Mouse (Mus musculus) forebrain, postnatal 0 days (tissue): ENCODE measurements at regions not wholly inside any gene's neighbourhood (a gene's known extent, or its start where the extent isn't known, plus 50 kb on each side); places are given as distances from the start of the nearest gene placed in this dataset.

ENCODE experiments used
- ATAC-seq: fragments of 200-750 bp; cut with Nextera tagmentation; 2 replicates; pipeline ENCODE4 v1.8.0; 2017; ENCODE audit warnings: mild to moderate bottlenecking, moderate library complexity
- DNase-seq: peaks from one replicate; pipeline ENCODE4 v3.0.0-alpha.2; 2015
- H3K27ac ChIP-seq: fragments of 300-500 bp; sonication (generic); 2 replicates; pipeline ENCODE4 v1.5.1; 2014; ENCODE audit warnings: low read depth, mild to moderate bottlenecking, antibody characterized with exemption, low read length, moderate library complexity, mixed read lengths
- H3K27me3 ChIP-seq: fragments of 300-500 bp; sonication (generic); 2 replicates; pipeline ENCODE4 v1.6.1; 2014; ENCODE audit warnings: mild to moderate bottlenecking, low read length, mixed read lengths; ENCODE audit not compliant: insufficient read depth
- H3K36me3 ChIP-seq: fragments of 300-500 bp; sonication (generic); 2 replicates; pipeline ENCODE4 v1.6.1; 2014; ENCODE audit warnings: mild to moderate bottlenecking, moderate library complexity; ENCODE audit not compliant: insufficient read depth
- H3K4me1 ChIP-seq: fragments of 300-500 bp; sonication (generic); 2 replicates; pipeline ENCODE4 v1.6.1; 2014; ENCODE audit warnings: antibody characterized with exemption; ENCODE audit not compliant: insufficient read depth
- H3K4me2 ChIP-seq: fragments of 300-500 bp; sonication (generic); 2 replicates; pipeline ENCODE4 v1.6.1; 2014; ENCODE audit warnings: low read depth, mild to moderate bottlenecking, moderate library complexity
- H3K4me3 ChIP-seq: fragments of 300-500 bp; sonication (generic); 2 replicates; pipeline ENCODE4 v1.5.1; 2014; ENCODE audit warnings: low read depth, low read length, mixed read lengths
- H3K9ac ChIP-seq: fragments of 300-500 bp; sonication (generic); 2 replicates; pipeline ENCODE4 v1.6.1; 2014; ENCODE audit warnings: mild to moderate bottlenecking
- H3K9me3 ChIP-seq: fragments of 300-500 bp; sonication (generic); 2 replicates; pipeline ENCODE4 v1.6.1; 2016; ENCODE audit warnings: low read length
- CTCF ChIP-seq: sonication (generic); IDR thresholded peaks from 2 replicates; pipeline ENCODE4 v1.5.1; 2016; ENCODE audit warnings: antibody characterized with exemption, control low read depth, low read depth
- WGBS: fragments of 180-500 bp; shearing (Covaris S2); extraction: QIAGEN DNeasy Blood & Tissue Kit; methylation state at CpG from one replicate; pipeline ENCODE4 v1.1.7; 2014; 5-methylcytosine and 5-hydroxymethylcytosine counted together

- Histone ChIP-seq H3K4me3 (no peak overlapping the region), H3K27ac (no peak overlapping the region), H3K36me3 (no peaks in the 10 kb centered on the region), H3K9me3 (no peaks in the 10 kb centered on the region), H3K4me2 (no peak overlapping the region), H3K4me1 (no peaks in the 10 kb centered on the region), H3K27me3 (no peaks in the 10 kb centered on the region), H3K9ac (no peak overlapping the region)
- DNase-seq (peak; percentile 13), ATAC-seq (no peak)
- 11% methylated on average over 7 of the region's 7 CpGs for WGBS
- TF ChIP-seq CTCF: no peak
Measured at GRCm38 (mm10) chr10:92246785-92247448, 475.3 kb downstream of the Nedd1 start.

- no peak overlapping the region for H3K4me2 ChIP-seq
- ATAC-seq: peak; percentile 69
- H3K4me3 ChIP-seq: no peak overlapping the region
- no peaks in the 10 kb centered on the region for H3K27me3 ChIP-seq
- no peak for TF ChIP-seq CTCF
- no peaks in the 10 kb centered on the region for H3K4me1 ChIP-seq
- no peaks in the 10 kb centered on the region for H3K9me3 ChIP-seq
- no peak overlapping the region for H3K9ac ChIP-seq
- no peaks in the 10 kb centered on the region for H3K36me3 ChIP-seq
- DNase-seq: peak; percentile 57
- WGBS: 23% methylated on average over 11 of the region's 11 CpGs
- no peak overlapping the region for H3K27ac ChIP-seq
Measured at GRCm38 (mm10) chr10:92242714-92243440, 479.3 kb downstream of the Nedd1 start.

GRCm38 (mm10) chr10:92237881-92238280 lies 484.3 kb downstream of the Nedd1 start:
- Histone ChIP-seq H3K36me3 (no peaks in the 10 kb centered on the region), H3K9me3 (no peaks in the 10 kb centered on the region), H3K27ac (no peak overlapping the region), H3K4me3 (no peak overlapping the region), H3K9ac (no peak overlapping the region), H3K4me2 (no peak overlapping the region), H3K27me3 (no peaks in the 10 kb centered on the region), H3K4me1 (no peaks in the 10 kb centered on the region)
- TF ChIP-seq CTCF: no peak
- ATAC-seq: no peak
- no peak for DNase-seq
- WGBS: 49% methylated on average over 5 of the region's 5 CpGs

GRCm38 (mm10) chr10:92232081-92232480 lies 490.1 kb downstream of the Nedd1 start:
- Histone ChIP-seq H3K9me3 (no peaks in the 10 kb centered on the region), H3K4me2 (no peak overlapping the region), H3K9ac (no peak overlapping the region), H3K4me1 (no peaks in the 10 kb centered on the region), H3K27me3 (no peaks in the 10 kb centered on the region), H3K4me3 (no peak overlapping the region), H3K36me3 (no peaks in the 10 kb centered on the region), H3K27ac (no peak overlapping the region)
- WGBS: 67% methylated on average over 2 of the region's 2 CpGs
- TF ChIP-seq CTCF: no peak
- ATAC-seq: no peak
- DNase-seq: no peak

- H3K36me3 ChIP-seq: no peaks in the 10 kb centered on the region
- H3K9ac ChIP-seq: no peak overlapping the region
- H3K27ac ChIP-seq: no peak overlapping the region
- H3K27me3 ChIP-seq: no peaks in the 10 kb centered on the region
- WGBS: 55% methylated on average over 4 of the region's 4 CpGs
- peak; percentile 51 for TF ChIP-seq CTCF
- no peak overlapping the region for H3K4me2 ChIP-seq
- ATAC-seq (no peak), DNase-seq (no peak)
- H3K4me3 ChIP-seq: no peak overlapping the region
- no peaks in the 10 kb centered on the region for H3K9me3 ChIP-seq
- no peaks in the 10 kb centered on the region for H3K4me1 ChIP-seq
Measured at GRCm38 (mm10) chr10:92225818-92226217, 496.4 kb downstream of the Nedd1 start.

DNA sequence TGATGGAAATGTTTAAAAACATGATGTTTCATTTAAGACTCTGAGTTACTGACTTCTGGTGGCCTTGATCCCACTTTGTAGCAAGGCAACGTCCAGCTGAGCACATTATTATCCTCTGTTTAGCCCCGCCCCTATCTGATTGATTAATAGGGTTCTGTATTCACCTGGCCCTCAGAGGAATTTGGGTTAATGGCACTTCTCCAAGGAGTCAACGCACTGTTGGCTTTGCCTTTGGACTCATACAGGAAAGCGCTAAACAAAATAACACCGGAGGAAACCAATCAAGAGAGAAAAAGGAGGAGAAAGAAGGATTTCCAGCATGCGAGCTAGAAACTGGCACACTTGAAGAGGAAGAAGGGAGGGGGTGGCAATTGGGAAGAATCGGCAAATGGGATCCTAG lies 497.1 kb downstream of the Nedd1 start:
- no peaks in the 10 kb centered on the region for H3K4me1 ChIP-seq
- no peak overlapping the region for H3K9ac ChIP-seq
- no peaks in the 10 kb centered on the region for H3K27me3 ChIP-seq
- H3K27ac ChIP-seq: no peak overlapping the region
- H3K4me2 ChIP-seq: no peak overlapping the region
- DNase-seq: no peak
- no peak for ATAC-seq
- H3K36me3 ChIP-seq: no peaks in the 10 kb centered on the region
- 90% methylated on average over 7 of the region's 7 CpGs for WGBS
- TF ChIP-seq CTCF: no peak
- H3K4me3 ChIP-seq: no peak overlapping the region
- no peaks in the 10 kb centered on the region for H3K9me3 ChIP-seq

GRCm38 (mm10) chr10:92219310-92219709 lies 502.9 kb downstream of the Nedd1 start:
- Histone ChIP-seq H3K9ac (no peak overlapping the region), H3K4me2 (no peak overlapping the region), H3K4me3 (no peak overlapping the region), H3K27me3 (no peaks in the 10 kb centered on the region), H3K27ac (no peak overlapping the region), H3K4me1 (no peaks in the 10 kb centered on the region), H3K36me3 (no peaks in the 10 kb centered on the region), H3K9me3 (no peaks in the 10 kb centered on the region)
- no peak for TF ChIP-seq CTCF
- WGBS: 87% methylated on average over 3 of the region's 3 CpGs
- DNase-seq: no peak
- no peak for ATAC-seq
